Mouse (Mus musculus) lung, embryonic 16.5 days (tissue): ENCODE measurements around the gene Gba2. TPM values are rescaled to one million over a fixed set of nuclear protein-coding genes. Genes with fewer than 3 reads are reported as not detected.
"Not testable (repeated sequence)": the region's sequence is repeated elsewhere in the genome, so short reads cannot be mapped to it uniquely, and the experiment has no call there.

Source experiments
- ATAC-seq: fragments of 200-750 bp; cut with Nextera tagmentation; 2 replicates; pipeline ENCODE4 v1.8.0; 2017; ENCODE audit warnings: low read depth, mild to moderate bottlenecking, moderate library complexity
- H3K27ac ChIP-seq: fragments of 300-500 bp; sonication (generic); 2 replicates; pipeline ENCODE4 v1.5.1; 2014; ENCODE audit warnings: mild to moderate bottlenecking, control low read depth, low read length
- H3K27me3 ChIP-seq: fragments of 300-500 bp; sonication (generic); 2 replicates; pipeline ENCODE4 v1.6.1; 2014; ENCODE audit warnings: low read depth, low read length, mixed read lengths; ENCODE audit not compliant: control insufficient read depth, insufficient read depth
- H3K36me3 ChIP-seq: fragments of 300-500 bp; sonication (generic); 2 replicates; pipeline ENCODE4 v1.6.1; 2014; ENCODE audit warnings: low read length; ENCODE audit not compliant: control insufficient read depth, insufficient read depth
- H3K4me1 ChIP-seq: fragments of 300-500 bp; sonication (generic); replicated peaks from 2 replicates; pipeline ENCODE4 v1.6.1; 2014; ENCODE audit warnings: low read length, mixed read lengths; ENCODE audit not compliant: control insufficient read depth, insufficient read depth
- H3K4me2 ChIP-seq: fragments of 300-500 bp; sonication (generic); 2 replicates; pipeline ENCODE4 v1.6.1; 2014; ENCODE audit warnings: low read depth, low read length, control low read depth
- H3K4me3 ChIP-seq: fragments of 300-500 bp; sonication (generic); 2 replicates; pipeline ENCODE4 v1.5.1; 2014; ENCODE audit warnings: mild to moderate bottlenecking, low read length, control low read depth
- H3K9ac ChIP-seq: fragments of 300-500 bp; sonication (generic); 2 replicates; pipeline ENCODE4 v1.6.1; 2014; ENCODE audit warnings: low read length, control low read depth
- H3K9me3 ChIP-seq: fragments of 300-500 bp; sonication (generic); 2 replicates; pipeline ENCODE4 v1.6.1; 2016; ENCODE audit warnings: low read length; ENCODE audit not compliant: control insufficient read depth
- WGBS: fragments of 180-500 bp; shearing (Covaris S2); extraction: QIAGEN DNeasy Blood & Tissue Kit; methylation state at CpG from one replicate; pipeline ENCODE4 v1.1.7; 2014; 5-methylcytosine and 5-hydroxymethylcytosine counted together
- polyA plus RNA-seq: library from polyadenylated mRNA; unstranded; fragments of >200 nt; fragmentation: Nextera tagmentation; extraction: Ambion mirVana; gene quantifications from 2 replicates; pipeline ENCODE4 v1.2.1, GENCODE M21; 2015

The Gba2 gene
- polyA plus RNA-seq, 1 experiment from 2014 or later = 21.3 TPM

DNA sequence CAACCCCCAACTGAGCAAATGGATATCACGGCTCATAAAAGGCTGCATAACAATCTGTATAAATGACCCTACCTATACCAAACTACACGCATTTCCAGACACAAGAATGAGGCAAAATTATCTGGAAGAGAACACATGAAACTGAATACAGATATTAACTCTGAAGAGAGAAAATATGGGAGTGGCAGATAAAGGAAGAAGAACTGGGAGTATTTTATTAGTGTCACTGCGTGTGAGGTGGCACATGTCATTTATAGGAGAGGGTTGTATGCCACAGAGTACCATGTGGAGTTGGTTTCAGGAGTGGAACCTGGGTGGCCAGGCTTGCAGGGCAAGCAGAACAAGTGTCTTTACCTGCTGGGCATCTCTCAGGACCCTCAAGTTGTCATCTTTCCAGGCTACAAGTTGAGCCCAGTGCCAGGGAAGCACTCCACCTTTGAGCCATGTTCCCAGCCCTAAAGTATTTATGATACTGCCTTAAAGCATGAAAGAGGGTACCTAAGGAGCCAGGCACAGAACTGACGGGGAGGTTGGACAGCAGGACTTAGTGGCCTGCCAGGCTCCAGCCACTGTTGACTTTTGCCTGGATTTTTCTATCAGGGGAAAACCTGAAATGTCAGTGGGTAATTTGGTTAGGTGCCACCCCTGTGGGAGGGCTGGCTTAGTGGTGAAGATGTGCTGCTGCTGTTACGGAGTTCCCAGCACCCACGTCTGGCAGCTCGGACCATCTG, 20.1 kb upstream of the Gba2 start:
- Histone ChIP-seq H3K27ac (no peak overlapping the region), H3K27me3 (no peaks in the 10 kb centered on the region; the same call in 1 of the 2 replicates), H3K4me2 (no peak overlapping the region), H3K36me3 (no peaks in the 10 kb centered on the region), H3K9me3 (no peaks in the 10 kb centered on the region), H3K9ac (no peak overlapping the region), H3K4me3 (no peak overlapping the region), H3K4me1 (no peaks in the 10 kb centered on the region)
- 73% methylated on average over 7 of the region's 7 CpGs for whole genome bisulfite sequencing
- ATAC-seq = no peak

DNA sequence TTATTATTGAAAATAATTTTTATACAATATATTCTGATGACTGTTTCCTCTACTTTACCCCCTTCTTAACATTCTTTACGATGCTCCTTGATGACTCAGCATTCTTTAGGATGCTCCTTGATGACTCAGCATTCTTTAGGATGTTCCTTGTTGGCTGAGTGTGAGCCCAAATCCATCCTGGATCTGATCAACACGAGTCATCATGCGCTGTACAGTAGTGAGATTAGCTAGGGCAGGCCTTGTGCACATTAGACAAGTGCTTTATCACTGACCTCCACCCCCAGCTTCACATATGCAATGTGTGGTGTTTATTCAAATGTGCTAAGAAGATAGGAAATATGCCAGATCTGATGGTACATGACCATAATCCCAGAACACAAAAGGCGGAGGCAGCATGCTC, 19.5 kb upstream of the Gba2 start:
- Histone ChIP-seq H3K9me3 (no peaks in the 10 kb centered on the region), H3K27ac (no peak overlapping the region), H3K4me2 (no peak overlapping the region), H3K27me3 (no peaks in the 10 kb centered on the region; the same call in 1 of the 2 replicates), H3K36me3 (no peaks in the 10 kb centered on the region), H3K9ac (no peak overlapping the region), H3K4me3 (no peak overlapping the region), H3K4me1 (no peaks in the 10 kb centered on the region)
- WGBS = 73% methylated on average over 4 of the region's 4 CpGs
- ATAC-seq = no peak

DNA sequence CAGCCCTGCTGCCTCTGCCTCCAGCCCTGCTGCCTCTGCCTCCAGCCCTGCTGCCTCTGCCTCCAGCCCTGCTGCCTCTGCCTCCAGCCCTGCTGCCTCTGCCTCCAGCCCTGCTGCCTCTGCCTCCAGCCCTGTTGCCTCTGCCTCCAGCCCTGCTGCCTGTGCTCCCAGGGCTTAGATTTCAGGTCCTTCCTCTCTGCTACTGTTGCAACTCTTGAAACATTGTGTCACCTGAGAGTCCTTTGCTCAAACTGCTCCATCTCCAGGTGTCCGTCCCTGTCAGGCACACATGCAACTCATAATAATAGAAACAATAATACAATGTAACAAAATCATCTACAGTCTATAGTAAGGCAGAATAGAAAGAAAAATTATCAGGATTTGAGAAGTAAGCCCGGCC, 17.9 kb upstream of the Gba2 start:
- H3K27ac ChIP-seq, H3K4me1 ChIP-seq, H3K27me3 ChIP-seq, H3K36me3 ChIP-seq, H3K9me3 ChIP-seq, H3K4me3 ChIP-seq, ATAC-seq, H3K4me2 ChIP-seq, H3K9ac ChIP-seq: not testable (repeated sequence)
- WGBS = 73% methylated on average over 2 of the region's 2 CpGs

DNA sequence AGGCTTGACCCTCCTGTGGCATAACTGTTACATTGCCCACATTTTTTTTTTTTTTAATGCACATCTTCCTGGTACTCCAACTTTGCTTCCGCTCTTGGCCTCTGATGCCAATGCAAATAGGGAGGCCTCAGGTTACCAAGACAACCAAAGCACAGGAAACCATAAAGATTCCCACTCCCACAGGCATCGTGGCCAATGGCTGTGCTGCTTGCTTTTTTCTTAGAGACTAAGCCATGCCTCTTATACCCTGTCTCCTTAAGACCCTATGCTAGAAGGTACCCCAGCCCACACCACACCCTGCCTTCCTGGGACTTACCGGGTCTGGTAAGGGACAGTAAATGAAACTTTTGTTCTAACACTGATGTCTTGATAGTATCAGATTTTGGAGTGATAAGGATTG, 14.8 kb upstream of the Gba2 start:
- no peaks in the 10 kb centered on the region for H3K27me3 ChIP-seq
- 44% methylated on average over 3 of the region's 3 CpGs for WGBS
- H3K9me3 ChIP-seq = no peaks in the 10 kb centered on the region
- no peaks in the 10 kb centered on the region for H3K4me1 ChIP-seq
- H3K36me3 ChIP-seq = no peaks in the 10 kb centered on the region
- H3K27ac ChIP-seq = no peak overlapping the region
- no peak overlapping the region for H3K9ac ChIP-seq
- H3K4me3 ChIP-seq = no peak overlapping the region
- ATAC-seq = no peak
- H3K4me2 ChIP-seq = no peak overlapping the region

DNA sequence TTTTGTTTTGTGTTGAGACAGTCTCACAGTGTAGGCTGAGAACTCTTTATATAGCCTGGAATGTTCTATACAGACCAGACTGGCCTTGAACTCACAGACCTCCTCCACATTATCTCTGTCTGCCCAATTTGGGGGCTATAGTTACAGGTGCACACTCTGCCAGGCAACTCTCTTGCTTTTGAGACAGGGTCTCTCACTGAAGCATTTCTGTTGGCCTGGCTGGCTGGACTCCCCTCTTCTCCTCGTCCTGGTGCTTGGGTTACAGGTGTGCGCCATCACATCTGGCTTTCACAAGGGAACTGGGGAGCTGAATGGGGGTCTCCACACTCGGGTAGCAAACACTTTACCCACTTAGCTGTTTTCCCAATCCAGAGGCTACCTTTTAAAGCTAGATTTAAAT, 13.3 kb upstream of the Gba2 start:
- no peak overlapping the region for H3K9ac ChIP-seq
- H3K27ac ChIP-seq = no peak overlapping the region
- H3K4me1 ChIP-seq = no peaks in the 10 kb centered on the region
- 69% methylated on average over 3 of the region's 3 CpGs for WGBS
- H3K27me3 ChIP-seq = no peaks in the 10 kb centered on the region
- H3K4me3 ChIP-seq = no peak overlapping the region
- no peak for ATAC-seq
- H3K9me3 ChIP-seq = no peaks in the 10 kb centered on the region
- no peak overlapping the region for H3K4me2 ChIP-seq
- no peaks in the 10 kb centered on the region for H3K36me3 ChIP-seq

DNA sequence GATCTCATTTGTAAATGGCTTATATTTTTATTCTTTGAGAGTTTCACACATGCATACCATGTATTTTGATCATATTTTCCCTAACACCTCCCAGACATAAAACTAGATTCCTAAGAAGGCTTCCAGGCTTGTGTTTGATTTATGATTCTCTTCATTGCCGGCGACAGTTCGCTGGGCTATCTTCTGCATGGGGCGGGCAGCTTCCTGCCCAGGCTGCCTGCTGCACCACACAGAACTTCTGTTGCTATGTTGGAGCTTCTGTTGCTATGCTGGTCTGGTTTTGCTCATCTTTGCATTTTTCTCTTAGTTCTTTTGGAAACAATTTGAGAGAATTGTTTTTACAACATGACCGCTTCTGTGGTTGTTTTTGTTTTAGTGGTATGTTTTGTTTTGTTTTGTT, 12.9 kb upstream of the Gba2 start:
- Histone ChIP-seq H3K36me3 (no peaks in the 10 kb centered on the region), H3K27ac (no peak overlapping the region), H3K27me3 (no peaks in the 10 kb centered on the region), H3K4me3 (no peak overlapping the region), H3K4me2 (no peak overlapping the region), H3K9ac (no peak overlapping the region), H3K4me1 (no peaks in the 10 kb centered on the region), H3K9me3 (no peaks in the 10 kb centered on the region)
- 49% methylated on average over 5 of the region's 5 CpGs for WGBS
- no peak for ATAC-seq

DNA sequence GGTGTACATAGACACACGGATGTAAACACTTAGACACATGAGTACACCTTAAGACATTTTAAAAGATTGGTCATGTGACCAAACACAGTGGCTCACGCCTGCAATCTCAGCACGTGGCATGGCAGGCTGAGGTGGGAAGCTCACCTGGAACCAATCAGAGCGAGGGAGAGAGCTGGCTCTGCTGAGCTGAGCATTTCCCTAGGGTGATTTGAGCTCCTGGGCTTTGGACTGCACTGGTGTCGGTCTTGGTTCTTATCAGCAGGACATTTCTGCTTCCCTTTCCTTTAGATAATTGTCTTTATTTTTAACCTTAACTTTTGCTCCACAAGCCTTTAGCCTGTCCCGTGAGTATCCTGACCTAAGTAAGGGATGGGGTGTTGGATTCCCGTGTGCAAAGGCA, 9.0 kb upstream of the Gba2 start:
- Histone ChIP-seq H3K36me3 (peaks cover 11% of the 10 kb centered on the region), H3K9ac (no peak overlapping the region), H3K9me3 (no peaks in the 10 kb centered on the region), H3K27me3 (no peaks in the 10 kb centered on the region), H3K4me3 (no peak overlapping the region), H3K4me1 (no peaks in the 10 kb centered on the region), H3K27ac (no peak overlapping the region), H3K4me2 (no peak overlapping the region)
- no peak for ATAC-seq
- WGBS = 44% methylated on average over 7 of the region's 7 CpGs

DNA sequence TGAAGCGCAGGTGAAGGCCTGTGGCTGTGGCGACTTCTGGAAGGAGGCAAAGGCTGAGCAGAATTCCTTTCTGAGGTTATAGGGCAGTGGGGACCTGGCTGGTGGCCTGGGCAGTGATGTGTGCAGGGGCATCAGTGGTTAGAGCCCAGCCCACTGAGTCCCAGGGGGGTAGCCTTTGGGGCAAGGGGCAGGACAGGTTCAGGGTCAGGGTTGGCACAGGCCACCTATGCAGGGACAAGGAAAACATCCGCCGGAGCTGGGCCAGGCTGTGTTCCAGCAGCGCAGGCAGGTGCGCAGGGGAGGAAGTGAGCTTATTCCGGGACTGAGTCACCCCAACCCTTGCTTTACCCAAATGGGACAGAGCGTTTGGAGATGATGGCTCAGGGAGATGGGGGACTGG, 7.7 kb upstream of the Gba2 start:
- no peaks in the 10 kb centered on the region for H3K4me1 ChIP-seq
- no peak overlapping the region for H3K9ac ChIP-seq
- peaks cover 20% of the 10 kb centered on the region for H3K36me3 ChIP-seq
- 63% methylated on average over 8 of the region's 8 CpGs for WGBS
- H3K4me3 ChIP-seq = no peak overlapping the region
- no peak overlapping the region for H3K27ac ChIP-seq
- no peaks in the 10 kb centered on the region for H3K9me3 ChIP-seq
- 0 out of 2 replicates have a peak, but pooled peaks have one; percentile 11 for ATAC-seq
- no peaks in the 10 kb centered on the region for H3K27me3 ChIP-seq
- no peak overlapping the region for H3K4me2 ChIP-seq

DNA sequence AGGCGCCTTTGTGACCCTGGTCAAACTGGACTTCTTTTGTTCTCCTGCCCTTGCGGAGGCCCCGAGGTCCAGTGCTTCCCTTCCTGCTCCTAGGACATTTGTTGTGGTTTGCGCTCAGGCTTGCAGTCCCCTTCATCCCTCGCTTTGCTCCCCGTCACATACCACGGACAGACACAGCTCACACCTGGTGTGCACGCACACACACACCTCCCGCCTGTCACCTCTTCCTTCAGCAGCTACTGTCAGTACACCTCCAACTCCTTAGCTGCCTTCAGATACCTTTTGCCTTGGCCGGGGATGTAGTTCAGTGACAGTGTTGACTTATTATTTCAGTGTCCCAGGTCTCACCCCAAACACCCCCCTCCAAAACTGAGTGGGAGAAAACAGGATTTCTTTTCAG, 7.0 kb upstream of the Gba2 start:
- Histone ChIP-seq H3K27ac (no peak overlapping the region), H3K36me3 (peaks cover 25% of the 10 kb centered on the region), H3K9me3 (no peaks in the 10 kb centered on the region), H3K4me1 (no peaks in the 10 kb centered on the region), H3K9ac (no peak overlapping the region), H3K4me2 (no peak overlapping the region), H3K27me3 (no peaks in the 10 kb centered on the region), H3K4me3 (no peak overlapping the region)
- WGBS = 47% methylated on average over 10 of the region's 10 CpGs
- ATAC-seq = no peak
